Mouse (Mus musculus) CD8-positive naive resting alpha-beta T cell, adult 2 months (primary cell): ENCODE measurements at regions not wholly inside any gene's neighbourhood (a gene's known extent, or its start where the extent isn't known, plus 50 kb on each side); places are given as distances from the start of the nearest gene placed in this dataset.

Experiments
- DNase-seq, 2 experiments: peaks; one replicate each; pipeline ENCODE4 v3.0.0; 2022; ENCODE audit warnings: low read depth in 2 of 2, low spot score in 2 of 2

GRCm38 (mm10) chr13:63627184-63627893 is 53.9 kb upstream of the Ptch1 start:
- no peak for DNase-seq

- no peak for DNase-seq
These were observed 54.5 kb upstream of the Ptch1 start for GRCm38 (mm10) chr13:63627894-63628287.

GRCm38 (mm10) chr13:63631771-63632347 is 58.5 kb upstream of the Ptch1 start:
- no peak for DNase-seq

GRCm38 (mm10) chr13:63634294-63634693 is 60.9 kb upstream of the Ptch1 start:
- no peak for DNase-seq

GRCm38 (mm10) chr13:63641649-63642226 is 68.3 kb upstream of the Ptch1 start:
- DNase-seq, result no peak

- no peak for DNase-seq
These were observed 69.2 kb upstream of the Ptch1 start for GRCm38 (mm10) chr13:63642617-63643016.

- DNase-seq, result no peak
These were observed 70.0 kb upstream of the Ptch1 start for GRCm38 (mm10) chr13:63643394-63643793.

- DNase-seq, result no peak
These were observed 70.9 kb upstream of the Ptch1 start for GRCm38 (mm10) chr13:63644308-63644707.

- no peak for DNase-seq
These were observed 75.8 kb upstream of the Ptch1 start for GRCm38 (mm10) chr13:63649058-63649647.

GRCm38 (mm10) chr13:63654514-63654913 is 81.1 kb upstream of the Ptch1 start:
- DNase-seq, result no peak

GRCm38 (mm10) chr13:63657115-63657514 is 83.7 kb upstream of the Ptch1 start:
- no peak for DNase-seq

- no peak for DNase-seq
These were observed 86.0 kb upstream of the Ptch1 start for GRCm38 (mm10) chr13:63659412-63659811.

GRCm38 (mm10) chr13:63660431-63660830 is 87.0 kb upstream of the Ptch1 start:
- DNase-seq, result no peak

GRCm38 (mm10) chr13:63668576-63668975 is 95.2 kb upstream of the Ptch1 start:
- no peak for DNase-seq

- DNase-seq, result no peak
These were observed 95.6 kb upstream of the Ptch1 start for GRCm38 (mm10) chr13:63669031-63669430.

- no peak for DNase-seq
These were observed 99.0 kb upstream of the Ptch1 start for GRCm38 (mm10) chr13:63672425-63672824.

- DNase-seq, result no peak
These were observed 104.3 kb upstream of the Ptch1 start for GRCm38 (mm10) chr13:63677696-63678095.

- DNase-seq, result no peak
These were observed 105.2 kb upstream of the Ptch1 start for GRCm38 (mm10) chr13:63678265-63679260.

- DNase-seq, result no peak
These were observed 108.9 kb upstream of the Ptch1 start for GRCm38 (mm10) chr13:63682341-63682740.

- DNase-seq, result no peak
These were observed 118.6 kb upstream of the Ptch1 start for GRCm38 (mm10) chr13:63691974-63692373.

- DNase-seq, result no peak
These were observed 120.2 kb upstream of the Ptch1 start for GRCm38 (mm10) chr13:63693636-63694035.
